Mouse (Mus musculus) hindbrain, postnatal 0 days (tissue): Measurements from ENCODE around the gene Raet1e. TPM values are rescaled to one million over a fixed set of nuclear protein-coding genes. Genes with fewer than 3 reads are reported as not detected.

Source experiments
- ATAC-seq: fragments of 200-750 bp; cut with Nextera tagmentation; 2 replicates; pipeline ENCODE4 v1.8.0; 2017; ENCODE audit warnings: mild to moderate bottlenecking, moderate TSS enrichment, moderate library complexity
- DNase-seq: peaks from one replicate; pipeline ENCODE4 v3.0.0-alpha.2; 2015; ENCODE audit warnings: low spot score
- H3K27ac ChIP-seq: fragments of 300-500 bp; sonication (generic); 2 replicates; pipeline ENCODE4 v1.5.1; 2014; ENCODE audit warnings: mild to moderate bottlenecking
- H3K27me3 ChIP-seq: fragments of 300-500 bp; sonication (generic); 2 replicates; pipeline ENCODE4 v1.6.1; 2014; ENCODE audit warnings: low read length, mixed read lengths; ENCODE audit not compliant: insufficient read depth
- H3K36me3 ChIP-seq: fragments of 300-500 bp; sonication (generic); 2 replicates; pipeline ENCODE4 v1.6.1; 2014; ENCODE audit warnings: low read length, mixed read lengths; ENCODE audit not compliant: insufficient read depth
- H3K4me1 ChIP-seq: fragments of 300-500 bp; sonication (generic); 2 replicates; pipeline ENCODE4 v1.6.1; 2014; ENCODE audit warnings: antibody characterized with exemption, low read length, mixed read lengths; ENCODE audit not compliant: insufficient read depth
- H3K4me2 ChIP-seq: fragments of 300-500 bp; sonication (generic); 2 replicates; pipeline ENCODE4 v1.6.1; 2014; ENCODE audit warnings: low read depth, mild to moderate bottlenecking, low read length, moderate library complexity, mixed read lengths
- H3K4me3 ChIP-seq: fragments of 300-500 bp; sonication (generic); 2 replicates; pipeline ENCODE4 v1.5.1; 2014; ENCODE audit warnings: low read length
- H3K9ac ChIP-seq: fragments of 300-500 bp; sonication (generic); replicated peaks from 2 replicates; pipeline ENCODE4 v1.6.1; 2014; ENCODE audit warnings: mild to moderate bottlenecking, low read length, moderate library complexity, mixed read lengths
- H3K9me3 ChIP-seq: fragments of 300-500 bp; sonication (generic); 2 replicates; pipeline ENCODE4 v1.6.1; 2016; ENCODE audit warnings: low read length, mixed read lengths
- CTCF ChIP-seq: IDR thresholded peaks from 2 replicates; pipeline ENCODE4 v1.5.1; 2016; ENCODE audit warnings: antibody characterized with exemption, control low read depth, low read depth
- WGBS: fragments of 180-500 bp; shearing (Covaris S2); extraction: QIAGEN DNeasy Blood & Tissue Kit; methylation state at CpG from one replicate; pipeline ENCODE4 v1.1.7; 2014; 5-methylcytosine and 5-hydroxymethylcytosine counted together
- polyA plus RNA-seq: library from polyadenylated mRNA; unstranded; fragments of >200 nt; fragmentation: Nextera tagmentation; extraction: Ambion mirVana; gene quantifications from 2 replicates; pipeline ENCODE4 v1.2.1, GENCODE M21; 2015
- total RNA-seq: library from RNA; depleted of rRNA; stranded (reverse); fragments of >200 nt; gene quantifications from 2 replicates; pipeline ENCODE4 v1.2.3, GENCODE M21; 2014

Gene Raet1e
- total and polyA plus RNA-seq, 2 experiments from 2014 or later, result 0.26 to 0.48 TPM

DNA sequence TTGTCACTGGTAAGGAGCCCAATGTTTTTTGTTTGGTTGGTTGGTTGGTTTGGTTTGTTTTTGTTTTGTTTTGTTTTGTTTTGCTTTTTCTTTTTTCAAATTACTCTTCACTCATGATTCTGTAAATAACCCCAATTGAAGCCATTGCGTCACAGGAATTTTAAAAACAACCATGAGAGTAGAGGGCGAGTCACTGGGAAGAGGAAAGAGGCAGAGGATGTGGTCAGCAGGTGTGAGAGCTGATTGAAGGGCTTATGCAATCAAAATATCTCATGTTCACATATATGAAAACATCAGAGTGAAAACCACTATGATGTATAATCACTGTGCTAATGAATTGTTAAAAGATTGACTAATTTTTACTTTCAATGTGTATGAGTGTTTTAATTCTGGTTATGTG, 141.0 kb downstream of the Raet1e start:
- H3K9ac ChIP-seq, result no peak overlapping the region
- 87% methylated on average over 2 of the region's 2 CpGs for WGBS
- no peaks in the 10 kb centered on the region for H3K27me3 ChIP-seq
- H3K4me2 ChIP-seq, result no peak overlapping the region
- no peak for TF ChIP-seq CTCF
- no peaks in the 10 kb centered on the region for H3K36me3 ChIP-seq
- H3K4me3 ChIP-seq, result no peak overlapping the region
- no peaks in the 10 kb centered on the region for H3K4me1 ChIP-seq
- DNase-seq (no peak), ATAC-seq (no peak)
- H3K9me3 ChIP-seq, result no peaks in the 10 kb centered on the region
- H3K27ac ChIP-seq, result no peak overlapping the region

DNA sequence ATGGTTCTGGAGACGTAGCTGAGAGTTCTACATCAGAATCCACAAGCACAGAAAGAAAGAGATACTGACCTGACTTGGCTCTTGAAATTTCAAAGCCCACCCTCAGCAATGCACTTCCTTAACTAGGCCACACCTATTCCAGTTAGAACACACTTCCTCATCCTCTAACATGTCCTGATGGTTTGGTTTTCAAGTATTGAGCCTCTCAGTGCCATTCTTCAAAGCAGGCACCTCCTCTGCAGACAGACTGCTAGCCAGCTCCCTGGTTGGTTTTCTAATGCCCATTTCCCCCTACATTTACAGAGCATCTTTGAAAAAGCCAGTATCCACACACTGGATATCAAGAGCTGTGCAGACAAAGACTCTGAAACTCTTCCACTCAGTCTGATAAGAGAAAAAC, 143.3 kb downstream of the Raet1e start:
- ATAC-seq, result no peak
- 85% methylated on average over 1 of the region's 1 CpGs for WGBS
- no peak overlapping the region for H3K9ac ChIP-seq

DNA sequence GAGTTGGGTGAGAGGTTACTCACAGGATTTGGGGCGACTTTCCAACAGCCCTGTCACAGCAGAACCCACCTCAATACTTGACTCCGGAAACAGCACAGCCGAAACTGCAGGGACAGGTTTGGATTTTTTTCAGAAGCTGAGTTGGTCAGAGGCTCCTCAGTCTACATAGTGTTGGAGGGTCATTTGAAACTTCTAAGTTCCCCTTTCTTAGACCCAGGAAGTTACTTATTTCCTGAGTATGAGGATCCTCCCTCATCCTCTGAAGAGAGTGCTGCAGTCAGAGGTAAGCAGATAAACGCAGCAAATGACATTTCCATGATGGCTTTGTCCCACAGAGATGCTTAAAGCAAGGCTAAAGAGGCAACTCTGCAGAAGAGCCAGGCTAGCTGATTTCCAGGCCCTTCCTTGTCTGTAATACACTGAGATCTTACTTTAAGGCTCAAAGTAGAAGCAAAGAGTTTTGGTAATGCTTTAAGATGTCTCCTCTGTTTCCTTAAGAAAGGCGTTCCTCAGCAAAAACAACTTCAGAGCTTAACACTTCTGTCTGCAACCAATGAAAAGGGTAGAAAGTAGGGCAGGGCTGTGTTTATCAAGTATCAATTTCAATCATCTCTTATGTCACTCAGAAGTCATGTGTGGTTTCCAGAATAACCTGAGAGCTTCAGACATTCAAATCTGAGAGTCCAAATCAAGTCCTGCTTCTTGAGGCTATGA, 144.1 kb downstream of the Raet1e start:
- WGBS, result 75% methylated on average over 5 of the region's 5 CpGs
- no peak overlapping the region for H3K4me2 ChIP-seq

More for the DNA sequence above, 143.3 kb downstream of the Raet1e start:
- TF ChIP-seq CTCF, result no peak
- no peaks in the 10 kb centered on the region for H3K9me3 ChIP-seq
- no peak for DNase-seq
- no peaks in the 10 kb centered on the region for H3K27me3 ChIP-seq
- H3K4me3 ChIP-seq, result no peak overlapping the region
- H3K27ac ChIP-seq, result no peak overlapping the region
- no peak overlapping the region for H3K4me2 ChIP-seq
- no peaks in the 10 kb centered on the region for H3K36me3 ChIP-seq
- no peaks in the 10 kb centered on the region for H3K4me1 ChIP-seq

DNA sequence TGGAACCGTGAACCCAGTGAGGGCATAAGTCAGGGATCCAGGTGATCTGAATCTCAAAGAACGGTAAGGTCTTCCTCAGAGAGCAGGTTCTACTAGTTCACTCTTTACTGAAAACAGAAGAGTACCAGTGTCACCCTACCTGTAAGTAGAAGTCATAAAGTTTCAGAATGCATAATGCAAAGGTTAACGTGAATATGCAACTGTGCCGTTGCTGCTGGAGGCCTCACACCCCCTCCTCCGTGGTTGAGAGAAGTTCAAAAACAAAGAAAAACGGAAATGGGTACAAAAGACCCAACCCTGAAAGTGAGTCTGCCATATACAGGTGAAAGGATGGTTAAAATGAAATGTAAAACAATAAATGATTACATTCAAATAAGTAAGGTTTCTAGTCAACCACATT, 145.4 kb downstream of the Raet1e start:
- ATAC-seq (no peak), DNase-seq (no peak)
- H3K9ac ChIP-seq, result no peak overlapping the region
- H3K4me2 ChIP-seq, result no peak overlapping the region
- WGBS, result 87% methylated on average over 6 of the region's 6 CpGs
- H3K27me3 ChIP-seq, result no peaks in the 10 kb centered on the region
- H3K36me3 ChIP-seq, result no peaks in the 10 kb centered on the region
- TF ChIP-seq CTCF, result no peak
- H3K27ac ChIP-seq, result no peak overlapping the region
- no peaks in the 10 kb centered on the region for H3K4me1 ChIP-seq
- H3K9me3 ChIP-seq, result no peaks in the 10 kb centered on the region
- H3K4me3 ChIP-seq, result no peak overlapping the region

More for the DNA sequence above, 144.1 kb downstream of the Raet1e start:
- Histone ChIP-seq H3K4me3 (no peak overlapping the region), H3K9ac (no peak overlapping the region), H3K9me3 (no peaks in the 10 kb centered on the region), H3K36me3 (no peaks in the 10 kb centered on the region), H3K27ac (no peak overlapping the region), H3K4me1 (no peaks in the 10 kb centered on the region), H3K27me3 (no peaks in the 10 kb centered on the region)
- ATAC-seq, result no peak
- no peak for DNase-seq
- TF ChIP-seq CTCF, result no peak

DNA sequence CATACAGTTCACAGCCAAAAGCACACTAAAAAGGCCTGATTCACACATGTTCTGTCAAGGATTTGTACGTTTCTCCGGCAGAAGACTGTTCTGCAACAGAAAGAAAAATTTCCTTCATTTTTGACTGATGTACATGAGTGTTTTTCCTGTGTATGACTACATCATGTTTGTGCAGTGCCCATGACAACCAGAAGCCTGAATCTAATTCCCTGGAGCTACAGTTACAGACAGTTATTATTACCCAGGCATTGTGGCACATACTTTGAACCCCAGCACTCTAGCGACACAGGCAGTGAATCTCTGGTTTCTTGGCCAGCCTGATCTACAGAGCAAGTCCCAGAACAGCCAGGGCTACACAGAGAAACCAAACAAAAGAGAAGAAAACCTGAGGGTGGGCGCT, 147.4 kb downstream of the Raet1e start:
- Histone ChIP-seq H3K27me3 (no peaks in the 10 kb centered on the region), H3K4me3 (no peak overlapping the region), H3K9me3 (no peaks in the 10 kb centered on the region), H3K36me3 (no peaks in the 10 kb centered on the region), H3K4me1 (no peaks in the 10 kb centered on the region), H3K27ac (no peak overlapping the region), H3K4me2 (no peak overlapping the region), H3K9ac (no peak overlapping the region)
- 69% methylated on average over 4 of the region's 4 CpGs for WGBS
- DNase-seq (no peak), ATAC-seq (no peak)
- no peak for TF ChIP-seq CTCF

DNA sequence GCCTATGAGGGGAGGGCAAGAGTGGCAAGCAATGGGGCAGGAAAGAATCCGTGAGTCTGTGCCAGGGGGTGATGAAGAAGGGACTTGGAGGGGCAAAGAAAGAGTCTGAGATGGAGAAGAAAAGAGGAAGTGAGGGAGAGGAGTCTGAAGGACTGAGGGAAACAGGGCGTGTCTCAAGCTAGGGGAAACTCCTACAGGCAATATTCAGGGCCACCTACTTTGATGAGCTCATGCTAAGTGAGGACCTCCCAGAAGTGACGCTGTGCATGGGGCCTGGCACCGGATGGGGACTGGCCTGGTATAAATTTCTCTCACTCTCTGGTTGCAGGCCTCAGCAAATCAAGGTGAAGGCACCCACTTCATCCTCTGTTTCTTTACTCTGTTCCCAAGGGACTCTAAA, 148.1 kb downstream of the Raet1e start:
- no peak for ATAC-seq
- no peak for DNase-seq
- no peak overlapping the region for H3K9ac ChIP-seq
- no peaks in the 10 kb centered on the region for H3K9me3 ChIP-seq
- H3K36me3 ChIP-seq, result no peaks in the 10 kb centered on the region
- H3K4me3 ChIP-seq, result no peak overlapping the region
- H3K4me2 ChIP-seq, result no peak overlapping the region
- no peak overlapping the region for H3K27ac ChIP-seq
- WGBS, result 67% methylated on average over 4 of the region's 4 CpGs
- no peaks in the 10 kb centered on the region for H3K27me3 ChIP-seq
- no peak for TF ChIP-seq CTCF
- H3K4me1 ChIP-seq, result no peaks in the 10 kb centered on the region

DNA sequence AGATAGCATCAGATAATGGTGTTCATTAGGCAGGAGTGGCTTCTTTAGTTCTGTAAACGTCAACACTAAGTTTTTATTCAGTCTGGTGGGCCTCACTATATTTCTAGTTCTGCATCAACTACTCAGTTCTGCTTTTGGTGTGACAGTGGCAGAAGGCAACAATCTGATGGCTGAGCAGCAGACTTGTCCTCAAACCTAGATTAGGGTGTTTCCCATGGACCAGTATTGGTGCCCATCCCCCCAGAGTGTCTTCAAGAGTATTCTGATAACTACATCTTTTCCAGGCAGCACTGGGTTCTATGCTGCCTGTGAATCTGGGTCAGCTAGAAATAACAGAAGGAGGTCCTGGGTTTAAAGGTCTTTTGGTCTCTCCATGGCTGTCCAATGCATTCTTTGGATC, 149.9 kb downstream of the Raet1e start:
- WGBS, result 74% methylated on average over 1 of the region's 1 CpGs

More for the DNA sequence above, 149.9 kb downstream of the Raet1e start:
- H3K4me3 ChIP-seq, result no peak overlapping the region
- no peak overlapping the region for H3K9ac ChIP-seq
- ATAC-seq, result no peak
- H3K36me3 ChIP-seq, result no peaks in the 10 kb centered on the region
- H3K4me1 ChIP-seq, result no peaks in the 10 kb centered on the region
- no peaks in the 10 kb centered on the region for H3K9me3 ChIP-seq
- DNase-seq, result no peak
- H3K27ac ChIP-seq, result no peak overlapping the region
- TF ChIP-seq CTCF, result no peak
- no peaks in the 10 kb centered on the region for H3K27me3 ChIP-seq
- no peak overlapping the region for H3K4me2 ChIP-seq
